In the genomic region with DNA sequence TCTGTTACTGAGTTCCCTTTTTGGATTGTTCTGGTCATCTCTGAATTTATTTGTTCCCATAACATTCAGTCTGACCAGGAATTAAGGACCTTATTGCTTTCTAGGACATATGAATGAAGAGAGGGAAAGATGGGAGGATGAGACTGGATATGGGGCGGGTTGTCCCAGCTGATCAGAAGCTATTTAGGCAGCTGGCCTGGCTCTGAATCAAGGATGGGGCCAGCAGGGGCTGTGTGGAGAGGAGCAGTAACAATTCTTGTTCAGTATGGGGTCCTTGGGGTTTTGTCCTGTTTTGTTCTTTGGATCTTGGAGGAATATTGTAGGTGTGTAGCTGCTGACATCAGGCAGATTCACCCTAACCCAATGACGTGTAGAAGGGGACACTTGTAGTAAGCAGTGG, we compare ENCODE assay signal across 9 mouse cellular contexts. TPM values are rescaled to one million over a fixed set of nuclear protein-coding genes. Genes with fewer than 3 reads are reported as not detected.
DNase-seq lines count a peak whose midpoint lies in the region; ATAC-seq and TF ChIP-seq lines count a peak whose summit lies in the region.
"Had no signal": no experiment of that assay in that cellular context is flagged by ENCODE, and none has a peak within 500 bp of the region (broad histone marks: within the 10 kb centered on the region; RNA-seq: fewer than 3 reads in every experiment).

No protein-coding gene starts in this region.

- no peak for ATAC-seq in liver, embryonic 11.5 days (replicated peaks; ENCODE audit: low FRiP score)
- ATAC-seq in neural tube, embryonic 15.5 days (ENCODE audit: low FRiP score): no peak
- ATAC-seq: intestine, postnatal 0 days had no signal

- 78% methylated on average over 2 of the region's 2 CpGs for whole genome bisulfite sequencing in liver, embryonic 11.5 days
- WGBS in limb, embryonic 10.5 days: 89% methylated on average over 2 of the region's 2 CpGs
- 79% methylated on average over 2 of the region's 2 CpGs for whole genome bisulfite sequencing in neural tube, embryonic 15.5 days

- no peaks in the 10 kb centered on the region for H3K9me3 ChIP-seq in liver, embryonic 11.5 days (ENCODE audit: control insufficient read depth, low read length)
- no peaks in the 10 kb centered on the region for H3K9me3 ChIP-seq in limb, embryonic 10.5 days (replicated peaks)
- no peaks in the 10 kb centered on the region for H3K9me3 ChIP-seq in neural tube, embryonic 15.5 days (replicated peaks)

- peak overlapping the region; percentile 98 for H3K27ac ChIP-seq in gastrocnemius, adult 2 months
- no peak overlapping the region for H3K27ac ChIP-seq in liver, embryonic 11.5 days (ENCODE audit: low read depth, low read length)
- H3K27ac ChIP-seq in limb, embryonic 10.5 days: no peak overlapping the region
- no peak overlapping the region for H3K27ac ChIP-seq in neural tube, embryonic 15.5 days (replicated peaks)

- no peak for TF ChIP-seq CTCF in gastrocnemius, adult 2 months (IDR thresholded peaks at IDR 0.05)

- H3K4me1 ChIP-seq in liver, embryonic 11.5 days (replicated peaks; ENCODE audit: control insufficient read depth, insufficient read depth, low read length): peaks cover 8% of the 10 kb centered on the region
- H3K4me1 ChIP-seq in limb, embryonic 10.5 days: peaks cover 47% of the 10 kb centered on the region
- H3K4me1 ChIP-seq in neural tube, embryonic 15.5 days: peaks cover 57% of the 10 kb centered on the region

- no peak overlapping the region for H3K9ac ChIP-seq in liver, embryonic 11.5 days (ENCODE audit: low read depth, low read length)
- H3K9ac ChIP-seq in neural tube, embryonic 15.5 days (replicated peaks): no peak overlapping the region

- H3K27me3 ChIP-seq in liver, embryonic 11.5 days (replicated peaks; ENCODE audit: control insufficient read depth, insufficient read depth, low read length): peaks cover 5% of the 10 kb centered on the region; the same call in 1 of the 2 replicates
- no peaks in the 10 kb centered on the region for H3K27me3 ChIP-seq in limb, embryonic 10.5 days (ENCODE audit: low read depth, poor library complexity, severe bottlenecking)
- H3K27me3 ChIP-seq in neural tube, embryonic 15.5 days (replicated peaks): no peaks in the 10 kb centered on the region

- no peak for DNase-seq in gastrocnemius, adult 2 months
- no peak for DNase-seq in gastrocnemius, postnatal 25 days
- DNase-seq in liver, embryonic 11.5 days (ENCODE audit: low spot score): no peak
- DNase-seq in liver: no peak
- no peak for DNase-seq in limb, embryonic 10.5 days (ENCODE audit: low spot score)
- DNase-seq in kidney, adult 8-10 months: no peak
- no peak for DNase-seq in thymus, postnatal 10 days (ENCODE audit: low spot score in 2 of 2)

- 0 out of 2 replicates have a peak overlapping the region, but pooled peaks have one; percentile 99 for H3K4me2 ChIP-seq in liver, embryonic 11.5 days
- H3K4me2 ChIP-seq in neural tube, embryonic 15.5 days: peak overlapping the region; percentile 87

- intact Hi-C loops in gastrocnemius, adult 2 months (cut with DNase I): loop anchor here (2.0 to 10.0 kb wide), 3 partner anchors 166 to 330 kb away; a partner anchor contains a TSS

- peak overlapping the region; percentile 76 for H3K4me3 ChIP-seq in gastrocnemius, adult 2 months
- H3K4me3 ChIP-seq in liver, embryonic 11.5 days (ENCODE audit: low read depth, low read length): no peak overlapping the region
- H3K4me3 ChIP-seq in limb, embryonic 10.5 days: peak overlapping the region; percentile 9; the same call in 1 of the 2 replicates
- peak overlapping the region; percentile 85 for H3K4me3 ChIP-seq in neural tube, embryonic 15.5 days (replicated peaks)

- peaks cover 2% of the 10 kb centered on the region; the same call in 1 of the 2 replicates for H3K36me3 ChIP-seq in liver, embryonic 11.5 days (ENCODE audit: control insufficient read depth, insufficient read depth, low read length)
- peaks cover 24% of the 10 kb centered on the region for H3K36me3 ChIP-seq in limb, embryonic 10.5 days
- no peaks in the 10 kb centered on the region for H3K36me3 ChIP-seq in neural tube, embryonic 15.5 days

RNA-seq across cellular contexts. Expression of a gene that starts 3.7 kb away (rescaled TPM):
- total RNA-seq in gastrocnemius, adult 2 months (2021): 100 to 1,000 TPM in 1 of 2 experiments, 10 to 100 TPM in 1; 99.2 to 114 TPM
- 10 to 100 TPM; 50.7 to 64.5 TPM for total RNA-seq in gastrocnemius, postnatal 25 days (2021)
- polyA plus RNA-seq in liver, embryonic 11.5 days (2014; fragmentation: Nextera tagmentation; extraction: Ambion mirVana): 9.4 and 10.9 TPM in 2 replicates
- polyA plus RNA-seq in limb, embryonic 10.5 days (2016; fragmentation: Nextera tagmentation; extraction: Ambion mirVana): 19.2 and 22.9 TPM in 2 replicates
- 16.7 and 19.2 TPM in 2 replicates for polyA plus RNA-seq in neural tube, embryonic 15.5 days (2015; fragmentation: Nextera tagmentation; extraction: Ambion mirVana)
